Mouse (Mus musculus) adrenal gland, postnatal 36 days (tissue): Measurements from ENCODE around the gene Samd14. TPM values are rescaled to one million over a fixed set of nuclear protein-coding genes. Genes with fewer than 3 reads are reported as not detected.

ENCODE experiments used
- DNase-seq, 2 experiments: peaks; one replicate each; pipeline ENCODE4 v3.0.0; 2021; ENCODE audit warnings: mixed read lengths in 1 of 2
- total RNA-seq, 2 experiments: library from RNA; stranded (reverse); gene quantifications; 2 replicates each; pipeline ENCODE4 v1.2.3; 2021

Gene Samd14
- total RNA-seq, 2 experiments from 2014 or later = 3.2 to 3.4 TPM

- DNase-seq = peak; percentile 78 to 87
These were observed 20.1 kb upstream of the Samd14 start for GRCm38 (mm10) chr11:94989562-94990017.

DNA sequence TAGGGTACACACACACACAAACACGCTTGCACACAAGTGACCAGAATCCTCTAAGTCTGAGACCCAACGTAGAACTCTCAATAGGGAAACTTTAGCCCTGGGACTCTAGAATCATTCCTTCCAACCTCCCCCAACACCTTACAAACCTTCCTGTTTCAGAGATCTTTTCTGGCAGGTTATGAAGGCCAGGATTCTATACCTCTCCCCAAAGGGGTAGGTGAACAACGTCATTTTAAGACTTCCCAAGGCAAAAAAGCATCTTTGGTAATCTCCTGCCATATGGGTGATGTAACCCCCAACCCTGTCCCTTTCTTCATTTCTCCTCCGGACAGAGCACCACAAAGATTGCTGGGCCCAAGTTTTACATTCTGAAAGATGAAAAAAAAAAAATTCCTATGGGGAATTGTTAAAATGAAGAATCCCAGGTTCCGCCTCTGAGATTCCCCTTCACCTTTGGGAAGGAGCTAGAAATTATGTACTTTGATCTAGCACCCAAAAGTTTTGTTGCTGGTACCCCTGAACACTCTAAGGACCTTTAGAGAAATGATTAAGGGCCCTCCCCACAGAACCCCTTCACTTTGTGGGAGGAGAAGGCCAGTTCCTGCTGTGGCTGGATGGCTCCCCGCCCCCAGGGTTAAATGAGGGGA lies 19.5 kb upstream of the Samd14 start:
- DNase-seq = no peak

DNA sequence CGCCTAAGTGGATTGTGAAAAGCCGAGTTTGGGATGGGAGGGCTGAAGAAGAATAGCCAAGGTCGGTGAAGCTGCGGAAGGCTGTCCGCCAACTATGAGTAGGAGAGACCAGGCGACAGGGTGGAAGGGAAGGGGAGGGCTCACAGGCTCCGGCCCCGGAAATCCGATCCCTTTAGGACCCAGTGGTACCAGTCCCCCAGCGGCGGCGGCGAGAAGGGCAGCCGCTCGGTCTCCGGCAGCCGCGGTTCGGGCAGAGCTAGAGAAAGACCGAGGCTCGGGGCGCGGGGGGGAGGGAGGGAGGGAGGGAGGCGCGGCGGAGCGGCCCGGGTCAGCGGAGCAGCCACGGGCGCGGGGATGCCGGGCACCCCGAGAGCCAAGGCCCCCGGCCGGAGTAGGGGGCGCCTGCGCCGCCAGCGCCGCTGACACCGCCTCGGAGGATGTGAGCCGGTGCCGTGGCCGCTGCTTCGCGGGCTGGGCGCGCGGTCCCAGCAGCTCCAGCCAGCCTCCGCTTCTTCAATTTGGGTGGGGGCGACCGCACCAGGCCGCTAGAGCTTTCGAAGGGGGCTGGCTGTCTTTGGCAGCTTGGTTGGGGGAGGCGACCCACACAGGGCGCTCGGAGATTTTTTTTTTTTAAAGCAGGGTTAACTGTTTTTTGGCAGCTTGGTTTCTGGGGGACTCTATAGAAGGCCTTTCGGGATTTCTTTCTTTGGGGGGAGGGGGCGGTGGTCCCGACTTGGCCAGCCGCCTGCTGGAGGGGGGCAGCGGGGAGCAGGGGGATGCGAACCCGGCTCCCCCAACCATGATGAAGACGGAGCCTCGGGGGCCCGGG lies 18.7 kb upstream of the Samd14 start, which contains the start of gene Ppp1r9b:
Gene Ppp1r9b (plus strand): TSS at position 287 of the 829 bp plus-strand sequence.
- peak; percentile 96 to 97 for DNase-seq

DNA sequence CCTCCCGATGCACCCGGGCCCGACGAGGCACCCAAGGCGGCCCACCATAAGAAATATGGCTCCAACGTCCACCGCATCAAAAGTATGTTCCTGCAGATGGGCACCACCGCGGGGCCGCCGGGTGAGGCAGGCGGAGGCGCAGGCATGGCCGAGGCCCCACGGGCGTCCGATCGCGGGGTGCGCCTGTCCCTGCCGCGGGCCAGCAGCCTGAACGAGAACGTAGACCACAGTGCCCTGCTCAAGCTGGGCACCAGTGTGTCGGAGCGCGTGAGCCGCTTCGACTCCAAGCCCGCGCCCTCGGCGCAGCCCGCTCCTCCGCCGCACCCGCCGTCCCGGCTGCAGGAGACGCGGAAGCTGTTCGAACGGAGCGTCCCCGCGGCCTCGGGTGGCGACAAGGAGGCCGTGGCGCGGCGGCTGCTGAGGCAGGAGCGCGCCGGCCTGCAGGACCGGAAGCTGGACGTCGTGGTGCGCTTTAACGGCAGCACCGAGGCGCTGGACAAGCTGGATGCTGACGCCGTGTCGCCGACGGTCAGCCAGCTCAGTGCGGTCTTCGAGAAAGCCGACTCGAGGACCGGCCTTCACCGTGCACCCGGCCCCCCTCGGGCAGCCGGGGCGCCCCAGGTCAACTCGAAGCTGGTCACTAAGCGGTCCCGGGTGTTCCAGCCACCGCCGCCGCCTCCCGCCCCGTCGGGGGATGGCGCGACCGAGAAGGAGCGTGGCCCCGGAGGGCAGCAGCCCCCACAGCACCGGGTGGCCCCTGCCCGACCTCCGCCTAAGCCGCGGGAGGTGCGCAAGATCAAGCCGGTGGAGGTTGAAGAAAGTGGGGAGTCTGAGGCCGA lies 17.8 kb upstream of the Samd14 start:
- DNase-seq = peak; percentile 66 to 77

GRCm38 (mm10) chr11:94992480-94992753 lies 17.3 kb upstream of the Samd14 start:
- DNase-seq = peak; percentile 64 to 73

DNA sequence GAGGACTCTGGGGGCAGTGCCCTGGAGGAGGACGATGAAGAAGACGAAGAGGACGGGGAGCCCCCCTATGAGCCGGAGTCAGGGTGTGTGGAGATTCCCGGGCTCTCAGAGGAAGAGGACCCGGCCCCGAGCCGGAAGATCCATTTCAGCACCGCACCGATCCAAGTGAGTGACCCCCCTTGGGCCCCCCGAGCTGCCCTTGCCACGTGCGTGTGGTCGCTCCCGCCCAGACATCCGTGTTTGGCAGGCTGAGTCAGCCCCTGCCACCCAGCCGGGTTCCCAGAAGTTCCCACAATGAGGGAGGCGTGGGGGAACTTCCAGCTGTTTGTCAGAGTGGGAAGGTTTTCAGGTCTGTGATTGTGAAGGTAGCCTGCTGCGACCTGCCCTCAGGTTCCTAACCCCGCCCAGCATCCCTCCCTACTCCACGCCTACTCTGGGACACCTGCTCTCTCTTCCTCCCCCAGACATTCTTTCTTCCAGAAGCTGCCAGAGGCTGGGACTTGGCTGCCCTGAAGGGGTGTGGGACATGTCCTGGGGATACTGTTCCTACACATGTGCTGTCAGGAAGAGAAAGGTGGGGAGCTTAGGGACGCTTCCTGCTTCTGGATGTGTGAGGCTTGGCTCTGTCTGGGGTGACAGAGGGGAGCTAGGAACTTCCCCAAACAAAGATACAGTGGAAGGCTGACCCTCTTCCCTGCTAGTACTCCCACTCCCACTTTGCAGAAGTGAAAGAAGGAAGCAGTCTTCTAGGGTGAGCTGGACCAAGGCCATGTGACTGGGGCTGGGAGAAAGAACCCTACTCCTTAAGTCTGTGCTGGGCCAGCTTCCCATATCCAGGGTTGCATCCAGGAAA lies 16.7 kb upstream of the Samd14 start:
- peak; percentile 73 to 79 for DNase-seq

DNA sequence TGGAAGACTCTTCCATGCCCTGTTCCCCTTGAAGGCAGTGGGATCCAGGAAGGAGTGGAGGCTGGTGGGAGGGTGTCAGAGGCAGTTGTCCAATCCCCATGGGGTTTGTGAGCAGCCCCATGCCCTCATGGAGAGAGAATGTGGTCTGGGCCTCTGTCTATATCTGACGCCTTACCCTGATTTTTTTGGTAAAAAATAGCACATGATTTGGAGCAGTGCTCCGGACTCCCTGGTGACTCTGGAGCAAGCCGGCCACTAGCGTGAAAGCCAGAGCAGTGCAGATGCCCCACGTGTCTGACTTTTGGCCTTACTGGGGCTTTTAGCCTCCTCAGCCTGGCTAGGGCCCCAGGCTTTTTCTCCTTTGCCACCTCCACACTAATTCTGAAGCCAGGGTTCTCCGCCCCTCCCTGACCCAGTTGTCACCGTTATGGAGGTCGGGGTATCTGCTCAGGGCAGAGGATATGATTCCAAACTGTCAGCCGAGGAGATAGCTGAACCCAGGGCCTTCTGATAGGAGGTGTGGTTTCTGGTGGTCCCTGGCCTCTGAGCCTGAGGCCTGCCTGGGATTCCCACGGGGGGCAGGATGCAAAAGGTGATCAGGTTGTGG lies 15.4 kb upstream of the Samd14 start:
- DNase-seq = peak in 1 of 2 experiments; percentile 53

GRCm38 (mm10) chr11:94994947-94995772 lies 14.5 kb upstream of the Samd14 start:
- DNase-seq = no peak

DNA sequence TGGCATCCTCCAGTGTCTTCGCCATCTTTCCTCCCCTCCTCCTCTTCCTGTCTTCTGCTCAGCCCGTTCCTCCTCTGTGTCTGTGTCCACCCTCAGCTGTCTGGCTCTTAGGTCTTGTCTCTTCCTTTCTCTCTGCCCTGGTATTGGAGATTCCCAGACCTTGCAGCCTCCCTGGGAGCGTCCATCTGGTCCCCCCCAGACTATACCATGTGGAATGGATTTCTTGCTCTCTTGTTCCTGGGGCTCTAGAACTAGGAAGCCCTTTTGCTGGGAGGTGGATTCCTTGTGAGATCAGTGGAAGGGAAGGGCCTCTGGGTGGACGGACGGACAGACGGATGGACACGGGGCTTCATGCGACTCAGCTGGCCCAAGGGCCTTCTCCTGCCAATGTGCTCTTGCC lies 13.6 kb upstream of the Samd14 start:
- no peak for DNase-seq

DNA sequence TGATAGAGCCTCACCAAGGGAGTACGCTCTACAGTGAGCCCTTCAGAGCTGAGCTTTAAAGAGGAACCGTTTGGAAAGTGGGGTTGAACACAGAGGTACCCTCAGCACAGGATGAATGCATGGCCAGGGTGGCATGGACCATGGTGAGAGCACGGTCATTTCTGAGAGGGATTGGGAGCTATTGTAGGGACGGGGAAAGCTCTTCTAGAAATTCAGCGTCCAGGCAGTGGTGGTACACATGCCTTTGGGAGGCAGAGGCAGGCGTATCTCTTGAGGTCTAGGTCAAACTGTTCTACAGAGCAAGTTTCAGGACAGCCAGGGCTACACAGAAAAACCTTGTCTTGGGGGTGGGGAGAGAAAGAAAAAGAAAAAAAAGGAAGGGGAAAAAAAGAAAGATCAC lies 12.7 kb upstream of the Samd14 start:
- DNase-seq = no peak

GRCm38 (mm10) chr11:94997596-94997995 lies 12.1 kb upstream of the Samd14 start:
- DNase-seq = no peak

GRCm38 (mm10) chr11:94998041-94998531 lies 11.6 kb upstream of the Samd14 start:
- no peak for DNase-seq

DNA sequence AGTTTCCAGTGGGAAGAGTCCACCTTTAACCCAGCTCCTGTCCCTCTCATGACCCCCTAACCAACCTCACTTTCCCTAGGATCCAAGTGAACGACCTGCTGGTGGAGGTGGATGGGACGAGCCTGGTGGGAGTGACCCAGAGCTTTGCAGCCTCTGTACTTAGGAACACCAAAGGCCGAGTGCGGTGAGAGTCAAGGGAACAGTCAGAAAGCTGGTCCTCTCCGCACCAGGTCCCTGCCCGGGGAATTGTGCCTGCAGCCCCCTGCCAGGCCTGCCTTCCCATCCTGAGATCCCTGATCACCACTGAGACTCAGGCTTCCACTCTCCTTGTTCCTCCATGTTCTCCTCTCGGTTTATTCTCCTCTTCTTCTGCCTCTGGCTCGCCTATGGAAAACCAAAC lies 9.6 kb upstream of the Samd14 start:
- DNase-seq = no peak

GRCm38 (mm10) chr11:95000548-95000947 lies 9.1 kb upstream of the Samd14 start:
- peak in 1 of 2 experiments; percentile 73 for DNase-seq

DNA sequence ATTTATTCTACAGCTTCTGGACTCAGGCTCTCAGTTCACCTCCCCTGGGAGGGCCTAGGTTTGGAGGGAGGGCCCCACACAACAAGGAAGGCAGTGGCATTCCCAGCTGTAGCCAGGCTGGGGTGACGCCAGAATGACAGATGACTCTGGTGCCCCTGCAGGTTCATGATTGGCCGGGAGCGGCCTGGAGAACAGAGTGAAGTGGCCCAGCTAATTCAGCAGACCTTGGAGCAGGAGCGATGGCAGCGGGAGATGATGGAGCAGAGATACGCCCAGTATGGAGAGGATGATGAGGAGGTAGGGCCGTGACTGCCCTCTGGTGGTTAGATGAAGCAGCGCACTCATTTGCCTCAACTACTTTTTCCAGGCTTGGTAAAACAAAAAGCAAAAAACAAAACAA lies 8.6 kb upstream of the Samd14 start:
- DNase-seq = peak; percentile 81 to 83

DNA sequence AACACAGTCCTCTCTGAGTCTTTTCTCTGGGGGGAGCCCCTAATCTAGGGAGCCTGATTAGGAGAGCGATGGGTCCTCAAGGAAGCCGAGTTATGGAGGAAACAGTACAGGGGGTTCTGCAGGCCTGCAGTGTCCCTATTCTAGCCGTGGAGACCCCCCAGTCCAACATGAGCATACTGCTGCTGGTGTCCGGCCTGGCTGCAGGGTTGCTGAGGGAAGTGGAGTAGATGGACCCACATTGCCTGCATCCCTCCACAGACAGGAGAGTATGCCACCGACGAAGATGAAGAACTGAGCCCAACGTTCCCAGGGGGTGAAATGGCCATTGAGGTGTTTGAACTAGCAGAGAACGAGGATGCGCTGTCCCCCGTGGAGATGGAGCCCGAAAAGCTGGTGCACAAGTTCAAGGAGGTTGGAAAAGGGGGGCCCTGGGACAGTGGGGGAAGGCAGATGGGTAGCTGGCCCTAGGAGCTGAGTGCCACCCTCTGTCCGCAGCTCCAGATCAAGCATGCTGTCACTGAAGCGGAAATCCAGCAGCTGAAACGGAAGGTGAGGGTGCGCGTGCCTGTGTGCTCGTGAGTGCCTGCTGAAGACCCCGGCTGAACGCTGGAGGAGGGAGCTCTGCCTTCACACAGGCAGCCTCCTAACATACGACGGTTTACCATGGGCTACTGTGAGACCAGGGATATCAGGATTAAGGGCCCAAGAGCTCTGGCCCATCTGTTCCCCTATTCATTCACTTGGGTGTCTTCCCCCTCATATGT lies 7.9 kb upstream of the Samd14 start:
- DNase-seq = no peak

- DNase-seq = no peak
These were observed 7.0 kb upstream of the Samd14 start for GRCm38 (mm10) chr11:95002705-95003104.

DNA sequence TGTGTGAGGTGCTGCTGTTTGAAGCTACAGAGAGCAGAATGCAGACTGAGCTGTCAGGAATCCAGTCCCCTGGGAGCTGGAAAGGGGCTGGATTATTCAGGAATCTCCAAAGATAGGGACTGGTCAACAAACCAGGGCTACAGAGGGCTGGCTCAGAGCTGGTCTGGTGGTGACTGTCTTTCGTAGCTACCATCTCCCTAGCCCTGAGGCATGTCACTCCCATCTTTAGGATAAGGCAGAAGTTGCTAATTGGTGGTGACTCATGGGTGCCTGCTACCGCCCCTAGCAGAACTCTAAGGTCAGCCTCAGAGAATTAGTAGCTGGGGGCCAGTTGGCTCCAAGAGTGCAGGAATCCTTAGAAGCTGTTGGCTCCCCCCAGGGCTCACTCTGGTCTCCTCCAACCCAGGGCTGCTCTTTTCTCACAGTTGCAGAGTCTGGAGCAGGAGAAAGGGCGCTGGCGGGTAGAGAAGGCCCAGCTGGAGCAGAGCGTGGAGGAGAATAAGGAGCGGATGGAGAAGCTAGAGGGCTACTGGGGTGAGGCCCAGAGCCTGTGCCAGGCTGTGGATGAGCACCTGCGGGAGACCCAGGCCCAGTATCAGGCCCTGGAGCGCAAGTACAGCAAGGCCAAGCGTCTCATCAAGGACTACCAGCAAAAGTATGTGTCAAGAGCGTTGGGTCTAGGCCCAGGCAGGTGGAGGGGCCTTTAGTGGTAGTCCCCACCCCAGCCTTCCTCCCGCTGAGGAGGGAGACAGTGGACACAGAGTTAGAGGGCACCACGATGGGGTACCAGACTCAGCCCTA lies 5.3 kb upstream of the Samd14 start:
- no peak for DNase-seq

DNA sequence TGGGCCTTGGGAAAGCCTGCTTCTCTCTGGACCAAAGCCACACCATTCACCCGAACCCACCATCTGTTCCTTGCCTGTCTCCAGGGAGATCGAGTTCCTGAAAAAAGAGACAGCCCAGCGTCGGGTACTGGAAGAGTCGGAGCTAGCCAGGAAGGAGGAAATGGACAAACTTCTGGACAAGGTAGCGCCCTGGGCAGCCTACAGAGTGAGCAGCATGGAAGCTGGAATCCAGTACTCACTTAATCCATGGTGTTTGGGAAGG lies 4.8 kb upstream of the Samd14 start:
- no peak for DNase-seq
